Mouse (Mus musculus): ENCODE data around the gene Tmem135.

DNA sequence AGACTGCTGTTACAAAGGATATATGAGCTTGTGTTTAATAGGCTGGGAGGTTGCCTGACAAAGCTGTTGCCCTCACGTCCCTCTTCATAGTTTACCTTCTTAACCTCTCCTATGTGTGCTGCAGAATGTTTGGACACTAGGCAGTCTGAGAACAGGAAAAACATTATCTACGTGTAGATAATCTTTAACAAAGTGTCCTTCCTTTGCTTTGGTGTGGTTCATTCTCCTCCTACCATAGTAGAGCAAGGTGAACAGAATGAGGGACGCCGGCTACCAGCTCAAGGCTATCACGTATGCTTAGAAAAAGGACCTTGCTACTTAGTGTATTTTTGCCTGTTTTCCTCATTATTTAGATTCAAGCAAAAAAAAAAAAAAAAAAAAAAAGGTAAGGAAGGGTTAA, 24.8 kb upstream of the Tmem135 start:
- TF ChIP-seq CTCF (IDR thresholded peaks at IDR 0.05; ENCODE audit: borderline replicate concordance, control insufficient read depth, extremely low read depth, insufficient read depth, low read length, poor library complexity) (no peak), POLR2A (IDR thresholded peaks at IDR 0.05; ENCODE audit: control insufficient read depth, extremely low read depth, insufficient read depth, low read length, poor library complexity) (no peak)
